Mouse (Mus musculus) heart, embryonic 10.5 days (tissue): ENCODE data around the gene Sox30. TPM values are rescaled to one million over a fixed set of nuclear protein-coding genes. Genes with fewer than 3 reads are reported as not detected.

Source experiments
- DNase-seq: peaks from one replicate; pipeline ENCODE4 v3.0.0-alpha.2; 2017; ENCODE audit warnings: low spot score
- H3K27ac ChIP-seq: fragments of 300-500 bp; sonication (generic); 2 replicates; pipeline ENCODE4 v1.5.1; 2016; ENCODE audit warnings: mild to moderate bottlenecking
- H3K27me3 ChIP-seq: fragments of 300-500 bp; sonication (generic); 2 replicates; pipeline ENCODE4 v1.6.1; 2016; ENCODE audit warnings: mild to moderate bottlenecking; ENCODE audit not compliant: poor library complexity, insufficient read depth, severe bottlenecking
- H3K36me3 ChIP-seq: fragments of 300-500 bp; sonication (generic); 2 replicates; pipeline ENCODE4 v1.6.1; 2016; ENCODE audit warnings: mild to moderate bottlenecking, moderate library complexity
- H3K4me1 ChIP-seq: fragments of 300-500 bp; sonication (generic); 2 replicates; pipeline ENCODE4 v1.6.1; 2016; ENCODE audit warnings: mild to moderate bottlenecking
- H3K4me3 ChIP-seq: fragments of 300-500 bp; sonication (generic); 2 replicates; pipeline ENCODE4 v1.5.1; 2016; ENCODE audit warnings: mild to moderate bottlenecking, moderate library complexity
- H3K9me3 ChIP-seq: fragments of 300-500 bp; sonication (generic); 2 replicates; pipeline ENCODE4 v1.6.1; 2016; ENCODE audit warnings: mild to moderate bottlenecking, moderate library complexity
- WGBS: fragments of 180-500 bp; shearing (Covaris S2); methylation state at CpG from one replicate; pipeline ENCODE4 v1.1.7; 2016; 5-methylcytosine and 5-hydroxymethylcytosine counted together
- polyA plus RNA-seq: library from polyadenylated mRNA; unstranded; fragments of >200 nt; fragmentation: Nextera tagmentation; extraction: Ambion mirVana; gene quantifications from 2 replicates; pipeline ENCODE4 v1.2.1, GENCODE M21; 2016

Gene Sox30
- polyA plus RNA-seq, 1 experiment from 2014 or later: 0.05 TPM

GRCm38 (mm10) chr11:45960003-45960402, 20.1 kb upstream of the Sox30 start:
- no peaks in the 10 kb centered on the region for H3K27me3 ChIP-seq
- H3K4me1 ChIP-seq: 0 out of 2 replicates have a peak, but pooled peaks cover under 1% of the 10 kb centered on the region
- no peaks in the 10 kb centered on the region for H3K36me3 ChIP-seq
- H3K27ac ChIP-seq: no peak overlapping the region
- no peaks in the 10 kb centered on the region for H3K9me3 ChIP-seq
- no peak for DNase-seq
- no peak overlapping the region for H3K4me3 ChIP-seq
- WGBS: 80% methylated on average over 5 of the region's 5 CpGs

GRCm38 (mm10) chr11:45966896-45967295, 13.2 kb upstream of the Sox30 start:
- whole genome bisulfite sequencing: 81% methylated on average over 4 of the region's 4 CpGs
- no peaks in the 10 kb centered on the region for H3K9me3 ChIP-seq
- no peaks in the 10 kb centered on the region for H3K36me3 ChIP-seq
- no peak for DNase-seq
- H3K4me1 ChIP-seq: no peaks in the 10 kb centered on the region
- no peak overlapping the region for H3K27ac ChIP-seq
- H3K4me3 ChIP-seq: no peak overlapping the region
- no peaks in the 10 kb centered on the region for H3K27me3 ChIP-seq

GRCm38 (mm10) chr11:45968466-45968865, 11.6 kb upstream of the Sox30 start:
- Histone ChIP-seq H3K27ac (no peak overlapping the region), H3K4me1 (no peaks in the 10 kb centered on the region), H3K27me3 (no peaks in the 10 kb centered on the region), H3K36me3 (no peaks in the 10 kb centered on the region), H3K9me3 (no peaks in the 10 kb centered on the region), H3K4me3 (no peak overlapping the region)
- DNase-seq: no peak
- WGBS: 82% methylated on average over 3 of the region's 3 CpGs

- no peak overlapping the region for H3K27ac ChIP-seq
- no peaks in the 10 kb centered on the region for H3K27me3 ChIP-seq
- H3K4me3 ChIP-seq: no peak overlapping the region
- WGBS: 80% methylated on average over 5 of the region's 5 CpGs
- H3K4me1 ChIP-seq: no peaks in the 10 kb centered on the region
- no peak for DNase-seq
- H3K9me3 ChIP-seq: no peaks in the 10 kb centered on the region
- no peaks in the 10 kb centered on the region for H3K36me3 ChIP-seq
Observed at GRCm38 (mm10) chr11:45973635-45974034, 6.5 kb upstream of the Sox30 start.

- Histone ChIP-seq H3K36me3 (no peaks in the 10 kb centered on the region), H3K27ac (no peak overlapping the region), H3K9me3 (no peaks in the 10 kb centered on the region), H3K27me3 (no peaks in the 10 kb centered on the region), H3K4me1 (no peaks in the 10 kb centered on the region), H3K4me3 (no peak overlapping the region)
- WGBS: 81% methylated on average over 8 of the region's 8 CpGs
- DNase-seq: no peak
Observed at GRCm38 (mm10) chr11:45974466-45974865, 5.6 kb upstream of the Sox30 start.

- DNase-seq: no peak
- no peak overlapping the region for H3K27ac ChIP-seq
- peaks cover 11% of the 10 kb centered on the region for H3K27me3 ChIP-seq
- 75% methylated on average over 3 of the region's 3 CpGs for whole genome bisulfite sequencing
- peaks cover 3% of the 10 kb centered on the region; the same call in 1 of the 2 replicates for H3K9me3 ChIP-seq
- H3K36me3 ChIP-seq: no peaks in the 10 kb centered on the region
- H3K4me3 ChIP-seq: no peak overlapping the region
- peaks cover 13% of the 10 kb centered on the region for H3K4me1 ChIP-seq
Observed at GRCm38 (mm10) chr11:45976061-45976460, 4.0 kb upstream of the Sox30 start.

GRCm38 (mm10) chr11:45980893-45981253, 763 bp downstream of the Sox30 start:
- Histone ChIP-seq H3K36me3 (no peaks in the 10 kb centered on the region), H3K27ac (peak overlapping the region; percentile 94), H3K4me1 (peaks cover 14% of the 10 kb centered on the region), H3K9me3 (peaks cover 3% of the 10 kb centered on the region; the same call in 1 of the 2 replicates), H3K27me3 (peaks cover 14% of the 10 kb centered on the region), H3K4me3 (peak overlapping the region; percentile 75)
- WGBS: 38% methylated on average over 19 of the region's 19 CpGs
- DNase-seq: no peak

GRCm38 (mm10) chr11:45991604-45992003, 11.5 kb downstream of the Sox30 start:
- 4% methylated on average over 16 of the region's 16 CpGs for WGBS
- peaks cover 6% of the 10 kb centered on the region; the same call in 1 of the 2 replicates for H3K27me3 ChIP-seq
- no peaks in the 10 kb centered on the region for H3K36me3 ChIP-seq
- peak overlapping the region; percentile 50 for H3K4me3 ChIP-seq
- no peaks in the 10 kb centered on the region for H3K9me3 ChIP-seq
- no peak overlapping the region for H3K27ac ChIP-seq
- no peaks in the 10 kb centered on the region for H3K4me1 ChIP-seq
- no peak for DNase-seq

GRCm38 (mm10) chr11:45992087-45992486, 12.0 kb downstream of the Sox30 start:
- Histone ChIP-seq H3K4me3 (peak overlapping the region; percentile 50), H3K4me1 (no peaks in the 10 kb centered on the region), H3K36me3 (no peaks in the 10 kb centered on the region), H3K9me3 (no peaks in the 10 kb centered on the region), H3K27me3 (peaks cover 6% of the 10 kb centered on the region; the same call in 1 of the 2 replicates), H3K27ac (no peak overlapping the region)
- DNase-seq: no peak
- 37% methylated on average over 13 of the region's 13 CpGs for WGBS

- H3K27me3 ChIP-seq: no peaks in the 10 kb centered on the region
- H3K27ac ChIP-seq: no peak overlapping the region
- no peak overlapping the region for H3K4me3 ChIP-seq
- no peaks in the 10 kb centered on the region for H3K36me3 ChIP-seq
- 24% methylated on average over 6 of the region's 6 CpGs for WGBS
- no peaks in the 10 kb centered on the region for H3K4me1 ChIP-seq
- peak; percentile 84 for DNase-seq
- H3K9me3 ChIP-seq: no peaks in the 10 kb centered on the region
Observed at GRCm38 (mm10) chr11:46016061-46016460, 36.0 kb downstream of the Sox30 start.

GRCm38 (mm10) chr11:46020246-46020645, 40.1 kb downstream of the Sox30 start:
- H3K9me3 ChIP-seq: no peaks in the 10 kb centered on the region
- 66% methylated on average over 1 of the region's 1 CpGs for WGBS

GRCm38 (mm10) chr11:46021850-46022249, 41.7 kb downstream of the Sox30 start:
- H3K27me3 ChIP-seq: no peaks in the 10 kb centered on the region
- no peaks in the 10 kb centered on the region for H3K4me1 ChIP-seq
- DNase-seq: no peak
- H3K4me3 ChIP-seq: no peak overlapping the region
- no peak overlapping the region for H3K27ac ChIP-seq
- no peaks in the 10 kb centered on the region for H3K9me3 ChIP-seq
- H3K36me3 ChIP-seq: no peaks in the 10 kb centered on the region

More at GRCm38 (mm10) chr11:46020246-46020645, 40.1 kb downstream of the Sox30 start:
- Histone ChIP-seq H3K4me3 (no peak overlapping the region), H3K36me3 (no peaks in the 10 kb centered on the region), H3K27ac (no peak overlapping the region), H3K27me3 (no peaks in the 10 kb centered on the region), H3K4me1 (no peaks in the 10 kb centered on the region)
- DNase-seq: no peak

GRCm38 (mm10) chr11:46022983-46023382, 42.9 kb downstream of the Sox30 start:
- Histone ChIP-seq H3K27ac (no peak overlapping the region), H3K4me1 (no peaks in the 10 kb centered on the region), H3K36me3 (no peaks in the 10 kb centered on the region), H3K9me3 (no peaks in the 10 kb centered on the region), H3K27me3 (no peaks in the 10 kb centered on the region), H3K4me3 (no peak overlapping the region)
- 51% methylated on average over 6 of the region's 6 CpGs for WGBS
- DNase-seq: no peak

- DNase-seq: no peak
- H3K27ac ChIP-seq: peak overlapping the region; percentile 13; the same call in 1 of the 2 replicates
- 46% methylated on average over 7 of the region's 7 CpGs for WGBS
Observed at GRCm38 (mm10) chr11:46025962-46026392, 45.9 kb downstream of the Sox30 start.

More at GRCm38 (mm10) chr11:46025962-46026392, 45.9 kb downstream of the Sox30 start:
- Histone ChIP-seq H3K27me3 (no peaks in the 10 kb centered on the region), H3K4me3 (no peak overlapping the region), H3K4me1 (peaks cover 14% of the 10 kb centered on the region), H3K9me3 (no peaks in the 10 kb centered on the region), H3K36me3 (no peaks in the 10 kb centered on the region)
